Mouse (Mus musculus) embryonic facial prominence, embryonic 10.5 days (tissue): ENCODE data around the gene Tbkbp1. TPM values are rescaled to one million over a fixed set of nuclear protein-coding genes. Genes with fewer than 3 reads are reported as not detected.

Experiments
- DNase-seq: peaks from one replicate; pipeline ENCODE4 v3.0.0-alpha.2; 2017; ENCODE audit warnings: low spot score
- H3K27ac ChIP-seq: fragments of 300-500 bp; sonication (generic); replicated peaks from 2 replicates; pipeline ENCODE4 v1.5.1; 2016; ENCODE audit warnings: mild to moderate bottlenecking
- H3K27me3 ChIP-seq: fragments of 300-500 bp; sonication (generic); replicated peaks from 2 replicates; pipeline ENCODE4 v1.6.1; 2016; ENCODE audit warnings: low read depth, mild to moderate bottlenecking; ENCODE audit not compliant: poor library complexity, severe bottlenecking
- H3K36me3 ChIP-seq: fragments of 300-500 bp; sonication (generic); replicated peaks from 2 replicates; pipeline ENCODE4 v1.6.1; 2016; ENCODE audit warnings: mild to moderate bottlenecking, moderate library complexity
- H3K4me1 ChIP-seq: fragments of 300-500 bp; sonication (generic); 2 replicates; pipeline ENCODE4 v1.6.1; 2016
- H3K4me3 ChIP-seq: fragments of 300-500 bp; sonication (generic); 2 replicates; pipeline ENCODE4 v1.5.1; 2016; ENCODE audit warnings: mild to moderate bottlenecking, moderate library complexity
- H3K9me3 ChIP-seq: fragments of 300-500 bp; sonication (generic); 2 replicates; pipeline ENCODE4 v1.6.1; 2016; ENCODE audit warnings: mild to moderate bottlenecking
- WGBS: fragments of 180-500 bp; shearing (Covaris S2); methylation state at CpG from one replicate; pipeline ENCODE4 v1.1.7; 2016; 5-methylcytosine and 5-hydroxymethylcytosine counted together
- polyA plus RNA-seq: library from polyadenylated mRNA; unstranded; fragments of >200 nt; fragmentation: Nextera tagmentation; extraction: Ambion mirVana; gene quantifications from 2 replicates; pipeline ENCODE4 v1.2.1, GENCODE M21; 2016

Tbkbp1 gene
- polyA plus RNA-seq, 1 experiment from 2014 or later: 5.1 TPM

GRCm38 (mm10) chr11:97150411-97151330, 624 bp downstream of the Tbkbp1 start:
- Histone ChIP-seq H3K36me3 (peaks cover 41% of the 10 kb centered on the region), H3K4me3 (peak overlapping the region; percentile 85), H3K27me3 (peaks cover 26% of the 10 kb centered on the region), H3K9me3 (no peaks in the 10 kb centered on the region), H3K4me1 (peaks cover 67% of the 10 kb centered on the region), H3K27ac (peak overlapping the region; percentile 94)
- DNase-seq: peak; percentile 90
- under 1% methylated on average over 87 of the region's 102 CpGs for WGBS

- peak; percentile 60 for DNase-seq
- H3K27me3 ChIP-seq: peaks cover 26% of the 10 kb centered on the region
- peaks cover 73% of the 10 kb centered on the region for H3K4me1 ChIP-seq
- H3K27ac ChIP-seq: peak overlapping the region; percentile 94
- H3K36me3 ChIP-seq: peaks cover 41% of the 10 kb centered on the region
- H3K4me3 ChIP-seq: peak overlapping the region; percentile 85
- 4% methylated on average over 14 of the region's 14 CpGs for WGBS
- no peaks in the 10 kb centered on the region for H3K9me3 ChIP-seq
These were observed 1.3 kb downstream of the Tbkbp1 start for GRCm38 (mm10) chr11:97149995-97150410.

- H3K27me3 ChIP-seq: peaks cover 26% of the 10 kb centered on the region
- 27% methylated on average over 9 of the region's 9 CpGs for WGBS
- peaks cover 37% of the 10 kb centered on the region for H3K36me3 ChIP-seq
- no peaks in the 10 kb centered on the region for H3K9me3 ChIP-seq
- peak overlapping the region; percentile 85 for H3K4me3 ChIP-seq
- DNase-seq: no peak
- peak overlapping the region; percentile 94 for H3K27ac ChIP-seq
- H3K4me1 ChIP-seq: peaks cover 72% of the 10 kb centered on the region
These were observed 2.3 kb downstream of the Tbkbp1 start for GRCm38 (mm10) chr11:97149026-97149425.

- no peak overlapping the region for H3K27ac ChIP-seq
- H3K36me3 ChIP-seq: peaks cover 36% of the 10 kb centered on the region
- WGBS: 31% methylated on average over 12 of the region's 12 CpGs
- DNase-seq: no peak
- peaks cover 71% of the 10 kb centered on the region for H3K4me1 ChIP-seq
- H3K27me3 ChIP-seq: peaks cover 26% of the 10 kb centered on the region
- H3K4me3 ChIP-seq: peak overlapping the region; percentile 85
- H3K9me3 ChIP-seq: no peaks in the 10 kb centered on the region
These were observed 2.7 kb downstream of the Tbkbp1 start for GRCm38 (mm10) chr11:97148591-97148990.

GRCm38 (mm10) chr11:97147333-97147732, 4.0 kb downstream of the Tbkbp1 start:
- H3K27ac ChIP-seq: no peak overlapping the region
- peaks cover 26% of the 10 kb centered on the region for H3K27me3 ChIP-seq
- 79% methylated on average over 8 of the region's 8 CpGs for WGBS
- H3K36me3 ChIP-seq: peaks cover 35% of the 10 kb centered on the region
- no peak for DNase-seq
- peaks cover 65% of the 10 kb centered on the region for H3K4me1 ChIP-seq
- no peak overlapping the region for H3K4me3 ChIP-seq
- no peaks in the 10 kb centered on the region for H3K9me3 ChIP-seq

GRCm38 (mm10) chr11:97146724-97147123, 4.6 kb downstream of the Tbkbp1 start:
- Histone ChIP-seq H3K9me3 (no peaks in the 10 kb centered on the region), H3K4me3 (no peak overlapping the region), H3K27me3 (peaks cover 32% of the 10 kb centered on the region), H3K36me3 (peaks cover 40% of the 10 kb centered on the region), H3K27ac (no peak overlapping the region), H3K4me1 (peaks cover 59% of the 10 kb centered on the region)
- peak; percentile 86 for DNase-seq
- WGBS: 7% methylated on average over 8 of the region's 8 CpGs

GRCm38 (mm10) chr11:97145951-97146350, 5.3 kb downstream of the Tbkbp1 start:
- no peak for DNase-seq
- Histone ChIP-seq H3K9me3 (no peaks in the 10 kb centered on the region), H3K27me3 (peaks cover 40% of the 10 kb centered on the region), H3K36me3 (peaks cover 40% of the 10 kb centered on the region), H3K4me3 (no peak overlapping the region), H3K27ac (no peak overlapping the region), H3K4me1 (peaks cover 55% of the 10 kb centered on the region)
- 72% methylated on average over 9 of the region's 9 CpGs for WGBS

GRCm38 (mm10) chr11:97145320-97145719, 6.0 kb downstream of the Tbkbp1 start:
- no peak overlapping the region for H3K27ac ChIP-seq
- H3K9me3 ChIP-seq: no peaks in the 10 kb centered on the region
- no peak overlapping the region for H3K4me3 ChIP-seq
- H3K36me3 ChIP-seq: peaks cover 40% of the 10 kb centered on the region
- WGBS: 72% methylated on average over 2 of the region's 2 CpGs
- no peak for DNase-seq
- H3K27me3 ChIP-seq: peaks cover 46% of the 10 kb centered on the region
- H3K4me1 ChIP-seq: peaks cover 52% of the 10 kb centered on the region

- WGBS: 76% methylated on average over 9 of the region's 9 CpGs
- Histone ChIP-seq H3K27ac (peak overlapping the region; percentile 24; the same call in 1 of the 2 replicates), H3K36me3 (peaks cover 50% of the 10 kb centered on the region), H3K27me3 (peaks cover 52% of the 10 kb centered on the region), H3K4me3 (no peak overlapping the region), H3K9me3 (no peaks in the 10 kb centered on the region), H3K4me1 (peaks cover 46% of the 10 kb centered on the region)
- DNase-seq: no peak
These were observed 7.9 kb downstream of the Tbkbp1 start for GRCm38 (mm10) chr11:97143196-97143900.

GRCm38 (mm10) chr11:97142159-97142608, 9.1 kb downstream of the Tbkbp1 start:
- no peak for DNase-seq
- Histone ChIP-seq H3K9me3 (no peaks in the 10 kb centered on the region), H3K4me1 (peaks cover 53% of the 10 kb centered on the region), H3K27ac (no peak overlapping the region), H3K36me3 (peaks cover 50% of the 10 kb centered on the region), H3K4me3 (0 out of 2 replicates have a peak overlapping the region, but pooled peaks have one; percentile 12), H3K27me3 (peaks cover 52% of the 10 kb centered on the region)
- 76% methylated on average over 8 of the region's 8 CpGs for WGBS

GRCm38 (mm10) chr11:97140811-97141210, 10.5 kb downstream of the Tbkbp1 start:
- Histone ChIP-seq H3K9me3 (no peaks in the 10 kb centered on the region), H3K27ac (no peak overlapping the region), H3K27me3 (peaks cover 66% of the 10 kb centered on the region), H3K4me3 (no peak overlapping the region), H3K4me1 (peaks cover 46% of the 10 kb centered on the region), H3K36me3 (peaks cover 53% of the 10 kb centered on the region)
- DNase-seq: no peak
- 76% methylated on average over 4 of the region's 4 CpGs for WGBS

GRCm38 (mm10) chr11:97139256-97139655, 12.0 kb downstream of the Tbkbp1 start:
- peaks cover 42% of the 10 kb centered on the region for H3K4me1 ChIP-seq
- peak overlapping the region; percentile 64 for H3K4me3 ChIP-seq
- H3K27ac ChIP-seq: peak overlapping the region; percentile 49
- peaks cover 77% of the 10 kb centered on the region for H3K27me3 ChIP-seq
- H3K36me3 ChIP-seq: peaks cover 42% of the 10 kb centered on the region
- no peak for DNase-seq
- 11% methylated on average over 15 of the region's 15 CpGs for WGBS
- H3K9me3 ChIP-seq: no peaks in the 10 kb centered on the region
